Mouse (Mus musculus): ENCODE measurements around the gene Aga.
"Not testable (repeated sequence)": the region's sequence is repeated elsewhere in the genome, so short reads cannot be mapped to it uniquely, and the experiment has no call there.

Aga gene

DNA sequence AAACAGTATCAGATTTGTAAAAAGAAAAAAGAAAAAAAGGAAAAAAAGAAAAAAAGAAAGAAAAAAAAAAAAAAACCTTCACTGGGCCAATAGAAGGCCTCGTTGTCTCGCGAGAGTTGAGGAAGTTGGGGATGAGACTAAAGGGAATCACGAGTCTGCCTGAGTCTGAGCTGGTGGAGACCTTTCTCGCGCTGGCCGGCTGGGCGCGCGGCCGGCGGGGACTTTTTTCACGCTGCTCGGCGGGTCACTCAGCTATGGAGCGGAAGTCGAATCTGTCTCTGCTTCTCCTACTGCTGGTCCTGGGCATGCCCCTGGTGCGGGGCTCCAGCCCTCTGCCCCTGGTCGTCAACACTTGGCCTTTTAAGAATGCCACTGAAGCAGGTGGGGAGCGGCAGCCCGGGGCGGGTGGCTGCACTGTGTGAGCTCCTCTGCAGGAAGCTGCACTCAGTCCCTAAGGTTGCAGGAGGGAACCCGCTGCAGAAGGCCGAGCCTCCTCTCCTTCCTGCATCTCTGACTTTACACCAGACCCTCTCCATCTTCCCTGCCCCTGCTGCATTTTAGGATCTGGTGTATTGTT lies at the start of gene Aga:
Aga (plus strand) TSS at position 177 of the 577 bp plus-strand sequence.
- DNase-seq (ENCODE audit: low read depth, low spot score), result peak; percentile 87

GRCm38 (mm10) chr8:53489063-53489462 lies 22.5 kb upstream of the Aga start:
- DNase-seq (ENCODE audit: low read depth, low spot score), result no peak

- DNase-seq (ENCODE audit: low read depth, low spot score), result no peak
These were observed 15.3 kb upstream of the Aga start for GRCm38 (mm10) chr8:53496216-53496615.

- DNase-seq (ENCODE audit: low read depth, low spot score), result no peak
These were observed 14.6 kb upstream of the Aga start for GRCm38 (mm10) chr8:53496885-53497326.

- DNase-seq (ENCODE audit: low read depth, low spot score), result not testable (repeated sequence)
These were observed 26.5 kb downstream of the Aga start for GRCm38 (mm10) chr8:53538049-53538448.

- no peak for DNase-seq (ENCODE audit: low read depth, low spot score)
These were observed 28.1 kb downstream of the Aga start for GRCm38 (mm10) chr8:53539585-53539984.

DNA sequence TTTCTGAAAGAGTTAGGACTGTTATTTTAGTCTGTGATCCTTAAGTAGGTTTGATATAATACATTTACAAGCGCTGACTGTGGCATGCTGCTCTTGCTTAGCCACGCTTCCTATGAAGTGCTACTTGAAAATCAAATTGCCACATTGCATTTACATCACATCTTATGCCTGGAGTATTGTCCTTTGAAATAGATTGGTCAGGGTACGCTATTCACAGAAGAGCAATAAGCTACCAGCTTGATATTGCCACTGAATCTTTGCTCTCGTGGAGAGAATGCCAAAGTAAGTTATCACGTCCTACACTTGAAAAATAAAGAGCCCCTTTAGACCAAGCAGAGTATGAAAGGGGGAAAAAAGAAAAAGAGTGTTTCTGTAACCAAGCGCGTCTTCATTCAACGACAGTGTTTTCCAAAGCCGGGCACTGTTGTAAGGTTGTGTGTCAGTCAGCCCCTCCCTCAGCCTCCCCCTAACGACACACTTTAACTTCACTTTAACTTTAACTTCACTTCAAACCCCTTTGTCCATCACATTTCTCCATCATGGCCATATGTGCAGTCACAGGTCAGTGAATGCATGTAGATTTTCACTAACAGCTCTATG lies 51.0 kb downstream of the Aga start:
- DNase-seq (ENCODE audit: low read depth, low spot score), result no peak

DNA sequence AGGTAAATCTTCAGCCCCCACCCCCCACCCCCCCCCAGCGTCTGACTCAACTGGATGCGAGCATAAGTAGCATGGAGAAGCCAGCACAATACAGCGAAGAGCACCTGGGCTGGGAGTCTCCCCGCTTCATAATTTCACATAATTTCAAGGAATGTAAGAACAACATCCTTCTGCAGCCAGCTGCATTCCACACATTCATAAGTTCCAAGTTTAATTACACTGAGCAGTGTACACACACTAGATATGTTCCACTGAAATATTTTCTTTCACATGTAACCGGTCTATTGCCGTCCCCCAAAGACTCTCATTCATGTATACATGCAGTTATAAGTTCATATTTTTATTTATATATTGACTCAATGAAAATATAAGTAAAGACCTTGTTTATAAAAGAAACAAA lies 54.7 kb downstream of the Aga start:
- DNase-seq (ENCODE audit: low read depth, low spot score), result no peak
